Mouse (Mus musculus): Measurements from ENCODE around the gene Gstm6. TPM values are rescaled to one million over a fixed set of nuclear protein-coding genes. Genes with fewer than 3 reads are reported as not detected.
"Not testable (repeated sequence)": the region's sequence is repeated elsewhere in the genome, so short reads cannot be mapped to it uniquely, and the experiment has no call there.

Gstm6 gene
- polyA plus RNA-seq, 1 experiment = not detected

- Histone ChIP-seq H3K9me3 (ENCODE audit: control insufficient read depth, low read length) (no peaks in the 10 kb centered on the region), H3K4me3 (replicated peaks) (no peak overlapping the region), H3K36me3 (ENCODE audit: control insufficient read depth) (no peaks in the 10 kb centered on the region), H3K27me3 (ENCODE audit: control insufficient read depth) (no peaks in the 10 kb centered on the region), H3K4me1 (ENCODE audit: control insufficient read depth) (peaks cover 5% of the 10 kb centered on the region)
- no peak for TF ChIP-seq TAL1 (IDR thresholded peaks at IDR 0.05; ENCODE audit: low read length)
- TF ChIP-seq GATA1 (IDR thresholded peaks at IDR 0.05; ENCODE audit: low read length) = no peak
Observed at GRCm38 (mm10) chr3:107917097-107917496, 26.5 kb downstream of the Gstm6 start.

GRCm38 (mm10) chr3:107916674-107917073, 26.9 kb downstream of the Gstm6 start:
- Histone ChIP-seq H3K36me3 (ENCODE audit: control insufficient read depth) (no peaks in the 10 kb centered on the region), H3K9me3 (ENCODE audit: control insufficient read depth, low read length) (no peaks in the 10 kb centered on the region), H3K4me1 (ENCODE audit: control insufficient read depth) (peaks cover 7% of the 10 kb centered on the region), H3K27me3 (ENCODE audit: control insufficient read depth) (no peaks in the 10 kb centered on the region), H3K4me3 (replicated peaks) (no peak overlapping the region)
- TF ChIP-seq TAL1 (IDR thresholded peaks at IDR 0.05; ENCODE audit: low read length) = no peak
- no peak for TF ChIP-seq GATA1 (IDR thresholded peaks at IDR 0.05; ENCODE audit: low read length)

GRCm38 (mm10) chr3:107905942-107906341, 37.6 kb downstream of the Gstm6 start:
- Histone ChIP-seq H3K4me1 (ENCODE audit: control insufficient read depth) (peaks cover 30% of the 10 kb centered on the region), H3K27me3 (ENCODE audit: control insufficient read depth) (no peaks in the 10 kb centered on the region), H3K4me3 (replicated peaks) (no peak overlapping the region), H3K9me3 (ENCODE audit: control insufficient read depth, low read length) (no peaks in the 10 kb centered on the region), H3K36me3 (ENCODE audit: control insufficient read depth) (no peaks in the 10 kb centered on the region; the same call in 1 of the 2 replicates)
- TF ChIP-seq TAL1 (IDR thresholded peaks at IDR 0.05; ENCODE audit: low read length) (no peak), GATA1 (IDR thresholded peaks at IDR 0.05; ENCODE audit: low read length) (no peak)

GRCm38 (mm10) chr3:107900955-107901673, 42.4 kb downstream of the Gstm6 start:
- TF ChIP-seq GATA1 (IDR thresholded peaks at IDR 0.05; ENCODE audit: low read length) (no peak), TAL1 (IDR thresholded peaks at IDR 0.05; ENCODE audit: low read length) (no peak)

GRCm38 (mm10) chr3:107898691-107899090, 44.9 kb downstream of the Gstm6 start:
- Histone ChIP-seq H3K27me3 (ENCODE audit: control insufficient read depth) (no peaks in the 10 kb centered on the region), H3K36me3 (ENCODE audit: control insufficient read depth) (peaks cover 32% of the 10 kb centered on the region), H3K4me1 (ENCODE audit: control insufficient read depth) (peaks cover 40% of the 10 kb centered on the region), H3K9me3 (ENCODE audit: control insufficient read depth, low read length) (no peaks in the 10 kb centered on the region), H3K4me3 (replicated peaks) (no peak overlapping the region)
- TF ChIP-seq TAL1 (IDR thresholded peaks at IDR 0.05; ENCODE audit: low read length) = no peak
- TF ChIP-seq GATA1 (IDR thresholded peaks at IDR 0.05; ENCODE audit: low read length) = no peak

More at GRCm38 (mm10) chr3:107900955-107901673, 42.4 kb downstream of the Gstm6 start:
- Histone ChIP-seq H3K4me1 (ENCODE audit: control insufficient read depth) (peaks cover 41% of the 10 kb centered on the region), H3K27me3 (ENCODE audit: control insufficient read depth) (no peaks in the 10 kb centered on the region), H3K36me3 (ENCODE audit: control insufficient read depth) (peaks cover 32% of the 10 kb centered on the region), H3K9me3 (ENCODE audit: control insufficient read depth, low read length) (no peaks in the 10 kb centered on the region), H3K4me3 (replicated peaks) (no peak overlapping the region)

- no peak for TF ChIP-seq TAL1 (IDR thresholded peaks at IDR 0.05; ENCODE audit: low read length)
- TF ChIP-seq GATA1 (IDR thresholded peaks at IDR 0.05; ENCODE audit: low read length) = no peak
- no peaks in the 10 kb centered on the region for H3K27me3 ChIP-seq (ENCODE audit: control insufficient read depth)
- no peaks in the 10 kb centered on the region for H3K9me3 ChIP-seq (ENCODE audit: control insufficient read depth, low read length)
- peaks cover 40% of the 10 kb centered on the region for H3K4me1 ChIP-seq (ENCODE audit: control insufficient read depth)
- H3K36me3 ChIP-seq (ENCODE audit: control insufficient read depth) = peaks cover 54% of the 10 kb centered on the region
- H3K4me3 ChIP-seq (replicated peaks) = peak within 1 kb of the TSS; percentile 80
Observed at GRCm38 (mm10) chr3:107895720-107896569, 47.6 kb downstream of the Gstm6 start, which contains the start of gene Gstm5. Gene Gstm5, plus strand, starts transcription at chr3:107895821.

- TF ChIP-seq GATA1 (IDR thresholded peaks at IDR 0.05; ENCODE audit: low read length) (no peak), TAL1 (IDR thresholded peaks at IDR 0.05; ENCODE audit: low read length) (no peak)
- no peaks in the 10 kb centered on the region for H3K9me3 ChIP-seq (ENCODE audit: control insufficient read depth, low read length)
- H3K4me1 ChIP-seq (ENCODE audit: control insufficient read depth) = peaks cover 40% of the 10 kb centered on the region
- H3K36me3 ChIP-seq (ENCODE audit: control insufficient read depth) = peaks cover 56% of the 10 kb centered on the region
- peak overlapping the region; percentile 80 for H3K4me3 ChIP-seq (replicated peaks)
- H3K27me3 ChIP-seq (ENCODE audit: control insufficient read depth) = no peaks in the 10 kb centered on the region
Observed at GRCm38 (mm10) chr3:107895194-107895719, 48.3 kb downstream of the Gstm6 start.

GRCm38 (mm10) chr3:107889236-107889635, 54.3 kb downstream of the Gstm6 start:
- not testable (repeated sequence) for H3K4me1 ChIP-seq (ENCODE audit: control insufficient read depth); H3K9me3 ChIP-seq (ENCODE audit: control insufficient read depth, low read length); H3K27me3 ChIP-seq (ENCODE audit: control insufficient read depth)

More at GRCm38 (mm10) chr3:107889236-107889635, 54.3 kb downstream of the Gstm6 start:
- H3K36me3 ChIP-seq (ENCODE audit: control insufficient read depth) = peaks cover 25% of the 10 kb centered on the region
- H3K4me3 ChIP-seq (replicated peaks) = not testable (repeated sequence)

Other genes with a start within 250 kb of the Gstm6 start
- gene Ahcyl1, start 247.2 kb downstream of the Gstm6 start, polyA plus RNA-seq (2012) = 0.44 TPM in 2 replicates
- 0.02 and 0.13 TPM in 2 replicates for gene Csf1, start 183.3 kb downstream of the Gstm6 start, polyA plus RNA-seq (2012)
- gene Eps8l3, start 66.5 kb downstream of the Gstm6 start, polyA plus RNA-seq (2012) = not detected in 2 replicates
- 4.8 and 5.3 TPM in 2 replicates for gene Gstm5, start 47.9 kb downstream of the Gstm6 start, polyA plus RNA-seq (2012)
- gene Gstm7, start 11.9 kb downstream of the Gstm6 start, polyA plus RNA-seq (2012) = not detected in 2 replicates
- gene Gstm3, start 25.5 kb upstream of the Gstm6 start, polyA plus RNA-seq (2012) = 0.03 TPM in 1 of 2 replicates, not detected in the other
- not detected in 2 replicates for gene Gstm2, start 42.7 kb upstream of the Gstm6 start, polyA plus RNA-seq (2012)
- gene Gstm1, start 74.2 kb upstream of the Gstm6 start, polyA plus RNA-seq (2012) = 3.7 and 4.9 TPM in 2 replicates
- gene Gstm4, start 101.1 kb upstream of the Gstm6 start, polyA plus RNA-seq (2012) = 0.02 and 0.07 TPM in 2 replicates
- 10.5 and 12.6 TPM in 2 replicates for gene Ampd2, start 142.9 kb upstream of the Gstm6 start, polyA plus RNA-seq (2012)
- 0.03 TPM in 1 of 2 replicates, not detected in the other for gene Gnat2, start 149.0 kb upstream of the Gstm6 start, polyA plus RNA-seq (2012)
- gene Gnai3, start 202.4 kb upstream of the Gstm6 start, polyA plus RNA-seq (2012) = 0.19 and 0.27 TPM in 2 replicates
- gene Gpr61, start 211.1 kb upstream of the Gstm6 start, polyA plus RNA-seq (2012) = not detected in 2 replicates
- gene Amigo1, start 242.6 kb upstream of the Gstm6 start, polyA plus RNA-seq (2012) = 0.01 TPM in 1 of 2 replicates, not detected in the other

All from erythroblast, embryonic 14.5 days (primary cell).